Mouse (Mus musculus): ENCODE data around the gene Gfpt2. TPM values are rescaled to one million over a fixed set of nuclear protein-coding genes. Genes with fewer than 3 reads are reported as not detected.

Gfpt2 gene
- polyA plus RNA-seq, 1 experiment from 2014 or later, result 13.2 TPM

- WGBS, result 34% methylated on average over 11 of the region's 11 CpGs
- Histone ChIP-seq H3K9ac (replicated peaks; ENCODE audit: low read length) (peak overlapping the region; percentile 68), H3K4me3 (ENCODE audit: low read length) (peak overlapping the region; percentile 91), H3K27me3 (ENCODE audit: insufficient read depth, low read length) (no peaks in the 10 kb centered on the region), H3K27ac (ENCODE audit: low read length) (peak overlapping the region; percentile 61; the same call in 1 of the 2 replicates), H3K4me1 (ENCODE audit: insufficient read depth, low read length) (peaks cover 15% of the 10 kb centered on the region), H3K36me3 (ENCODE audit: insufficient read depth, low read length) (peaks cover 4% of the 10 kb centered on the region; the same call in 1 of the 2 replicates), H3K9me3 (ENCODE audit: low read length) (no peaks in the 10 kb centered on the region), H3K4me2 (replicated peaks; ENCODE audit: low read depth, low read length) (peak overlapping the region; percentile 87)
- peak; percentile 3; the same call in 1 of the 2 replicates for ATAC-seq (ENCODE audit: low FRiP score, low TSS enrichment)
Observed at GRCm38 (mm10) chr11:49845958-49846357, 52.0 kb downstream of the Gfpt2 start.

- Histone ChIP-seq H3K27me3 (ENCODE audit: insufficient read depth, low read length) (no peaks in the 10 kb centered on the region), H3K9ac (replicated peaks; ENCODE audit: low read length) (peak within 1 kb of the TSS; percentile 90), H3K27ac (ENCODE audit: low read length) (peak within 1 kb of the TSS; percentile 81), H3K4me1 (ENCODE audit: insufficient read depth, low read length) (peaks cover 15% of the 10 kb centered on the region), H3K4me3 (ENCODE audit: low read length) (peak within 1 kb of the TSS; percentile 91), H3K36me3 (ENCODE audit: insufficient read depth, low read length) (peaks cover 5% of the 10 kb centered on the region; the same call in 1 of the 2 replicates), H3K4me2 (replicated peaks; ENCODE audit: low read depth, low read length) (peak within 1 kb of the TSS; percentile 87), H3K9me3 (ENCODE audit: low read length) (no peaks in the 10 kb centered on the region)
- WGBS, result under 1% methylated on average over 63 of the region's 68 CpGs
- ATAC-seq (ENCODE audit: low FRiP score, low TSS enrichment), result peak; percentile 99
Observed at GRCm38 (mm10) chr11:49846401-49847070, 52.6 kb downstream of the Gfpt2 start, which contains the start of gene Mapk9. Mapk9 (plus strand) TSS chr11:49846751.

GRCm38 (mm10) chr11:49847071-49847810 lies 53.3 kb downstream of the Gfpt2 start:
- peaks cover 15% of the 10 kb centered on the region for H3K4me1 ChIP-seq (ENCODE audit: insufficient read depth, low read length)
- peak overlapping the region; percentile 90 for H3K9ac ChIP-seq (replicated peaks; ENCODE audit: low read length)
- H3K9me3 ChIP-seq (ENCODE audit: low read length), result no peaks in the 10 kb centered on the region
- H3K36me3 ChIP-seq (ENCODE audit: insufficient read depth, low read length), result peaks cover 5% of the 10 kb centered on the region; the same call in 1 of the 2 replicates
- peak overlapping the region; percentile 81 for H3K27ac ChIP-seq (ENCODE audit: low read length)
- ATAC-seq (ENCODE audit: low FRiP score, low TSS enrichment), result peak; percentile 0; the same call in 1 of the 2 replicates
- peak overlapping the region; percentile 87 for H3K4me2 ChIP-seq (replicated peaks; ENCODE audit: low read depth, low read length)
- H3K27me3 ChIP-seq (ENCODE audit: insufficient read depth, low read length), result no peaks in the 10 kb centered on the region
- 8% methylated on average over 29 of the region's 29 CpGs for WGBS
- H3K4me3 ChIP-seq (ENCODE audit: low read length), result peak overlapping the region; percentile 91

GRCm38 (mm10) chr11:49847811-49848078 lies 53.8 kb downstream of the Gfpt2 start:
- H3K4me1 ChIP-seq (ENCODE audit: insufficient read depth, low read length), result peaks cover 15% of the 10 kb centered on the region
- peaks cover 5% of the 10 kb centered on the region; the same call in 1 of the 2 replicates for H3K36me3 ChIP-seq (ENCODE audit: insufficient read depth, low read length)
- H3K9me3 ChIP-seq (ENCODE audit: low read length), result no peaks in the 10 kb centered on the region
- H3K4me3 ChIP-seq (ENCODE audit: low read length), result peak overlapping the region; percentile 91
- no peak overlapping the region for H3K27ac ChIP-seq (ENCODE audit: low read length)
- no peak for ATAC-seq (ENCODE audit: low FRiP score, low TSS enrichment)
- peak overlapping the region; percentile 90 for H3K9ac ChIP-seq (replicated peaks; ENCODE audit: low read length)
- H3K4me2 ChIP-seq (replicated peaks; ENCODE audit: low read depth, low read length), result peak overlapping the region; percentile 87
- no peaks in the 10 kb centered on the region for H3K27me3 ChIP-seq (ENCODE audit: insufficient read depth, low read length)
- WGBS, result 68% methylated on average over 2 of the region's 2 CpGs

DNA sequence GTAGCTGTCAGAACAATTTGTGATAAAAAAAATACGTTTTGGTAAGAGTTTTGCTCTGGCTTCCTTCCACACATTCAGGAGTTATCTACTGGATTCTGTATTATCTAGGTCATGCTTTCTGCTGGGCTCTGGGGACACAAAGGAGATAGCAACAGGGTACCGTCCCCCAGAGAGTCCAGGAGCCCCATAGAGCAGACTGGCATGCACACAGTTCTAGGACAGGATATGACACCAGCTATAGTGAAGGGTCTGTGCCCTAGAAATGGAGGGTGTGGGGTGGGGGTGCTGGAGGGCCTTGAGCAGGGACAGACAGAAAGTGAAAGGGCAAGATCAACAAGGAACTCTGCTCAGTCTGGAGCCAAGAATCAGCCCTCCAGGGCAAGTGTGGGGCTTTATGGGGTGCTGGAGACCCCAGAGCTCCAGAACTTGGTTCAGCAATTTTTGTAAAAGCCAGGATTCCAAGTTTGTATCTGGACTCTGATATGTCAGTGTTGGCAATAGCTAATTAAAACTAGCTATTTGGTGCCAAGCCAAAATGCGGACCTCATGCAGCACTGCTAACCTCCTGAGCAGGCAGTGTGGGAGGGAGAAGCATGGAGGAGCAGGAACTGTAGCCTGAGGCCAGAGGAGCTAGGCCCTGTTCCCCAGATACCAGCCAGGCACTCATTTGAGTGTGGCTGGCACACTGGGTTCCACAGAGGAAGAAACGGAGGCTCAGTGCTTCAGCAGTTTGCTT lies 54.3 kb downstream of the Gfpt2 start:
- H3K9ac ChIP-seq (replicated peaks; ENCODE audit: low read length), result peak overlapping the region; percentile 42; the same call in 1 of the 2 replicates
- 64% methylated on average over 4 of the region's 4 CpGs for WGBS
- no peak overlapping the region for H3K4me3 ChIP-seq (ENCODE audit: low read length)
- peak overlapping the region; percentile 87; the same call in 1 of the 2 replicates for H3K4me2 ChIP-seq (replicated peaks; ENCODE audit: low read depth, low read length)
- peaks cover 5% of the 10 kb centered on the region; the same call in 1 of the 2 replicates for H3K36me3 ChIP-seq (ENCODE audit: insufficient read depth, low read length)
- H3K4me1 ChIP-seq (ENCODE audit: insufficient read depth, low read length), result peaks cover 15% of the 10 kb centered on the region
- H3K9me3 ChIP-seq (ENCODE audit: low read length), result no peaks in the 10 kb centered on the region
- no peak for ATAC-seq (ENCODE audit: low FRiP score, low TSS enrichment)
- no peak overlapping the region for H3K27ac ChIP-seq (ENCODE audit: low read length)
- no peaks in the 10 kb centered on the region for H3K27me3 ChIP-seq (ENCODE audit: insufficient read depth, low read length)

GRCm38 (mm10) chr11:49850331-49850730 lies 56.4 kb downstream of the Gfpt2 start:
- Histone ChIP-seq H3K36me3 (ENCODE audit: insufficient read depth, low read length) (peaks cover 15% of the 10 kb centered on the region; the same call in 1 of the 2 replicates), H3K27me3 (ENCODE audit: insufficient read depth, low read length) (no peaks in the 10 kb centered on the region), H3K4me2 (replicated peaks; ENCODE audit: low read depth, low read length) (no peak overlapping the region), H3K4me1 (ENCODE audit: insufficient read depth, low read length) (peaks cover 15% of the 10 kb centered on the region), H3K9me3 (ENCODE audit: low read length) (no peaks in the 10 kb centered on the region), H3K27ac (ENCODE audit: low read length) (no peak overlapping the region), H3K9ac (replicated peaks; ENCODE audit: low read length) (no peak overlapping the region), H3K4me3 (ENCODE audit: low read length) (no peak overlapping the region)
- 93% methylated on average over 7 of the region's 7 CpGs for WGBS
- no peak for ATAC-seq (ENCODE audit: low FRiP score, low TSS enrichment)

GRCm38 (mm10) chr11:49855144-49855543 lies 61.2 kb downstream of the Gfpt2 start:
- H3K36me3 ChIP-seq (ENCODE audit: insufficient read depth, low read length), result peaks cover 16% of the 10 kb centered on the region; the same call in 1 of the 2 replicates
- no peak for ATAC-seq (ENCODE audit: low FRiP score, low TSS enrichment)
- no peak overlapping the region for H3K27ac ChIP-seq (ENCODE audit: low read length)
- no peak overlapping the region for H3K4me3 ChIP-seq (ENCODE audit: low read length)
- H3K9me3 ChIP-seq (ENCODE audit: low read length), result no peaks in the 10 kb centered on the region
- WGBS, result 82% methylated on average over 5 of the region's 5 CpGs
- H3K4me2 ChIP-seq (replicated peaks; ENCODE audit: low read depth, low read length), result no peak overlapping the region
- H3K27me3 ChIP-seq (ENCODE audit: insufficient read depth, low read length), result no peaks in the 10 kb centered on the region
- H3K9ac ChIP-seq (replicated peaks; ENCODE audit: low read length), result no peak overlapping the region
- H3K4me1 ChIP-seq (ENCODE audit: insufficient read depth, low read length), result no peaks in the 10 kb centered on the region

DNA sequence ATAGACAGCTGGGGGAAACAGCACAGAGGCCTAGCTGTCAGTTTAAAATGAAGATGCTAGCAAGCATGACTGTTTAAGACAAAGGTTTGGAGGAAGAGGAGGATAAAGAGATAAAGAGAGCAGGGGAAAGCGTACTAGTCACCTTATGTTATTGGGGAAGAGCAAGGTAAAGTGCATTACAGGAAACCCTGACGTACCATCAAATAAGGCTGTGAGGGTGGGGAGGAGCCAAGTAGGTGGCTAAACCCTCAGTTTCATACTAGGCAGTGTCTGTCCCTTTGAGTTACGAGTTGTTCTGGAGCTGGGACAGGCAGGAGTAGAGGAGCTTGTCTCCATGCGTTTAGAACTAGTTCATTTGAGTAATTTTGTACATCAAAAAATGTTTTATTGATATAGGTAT lies 67.2 kb downstream of the Gfpt2 start:
- H3K4me1 ChIP-seq (ENCODE audit: insufficient read depth, low read length), result no peaks in the 10 kb centered on the region
- 0 out of 2 replicates have a peak, but pooled peaks cover 3% of the 10 kb centered on the region for H3K36me3 ChIP-seq (ENCODE audit: insufficient read depth, low read length)
- H3K27ac ChIP-seq (ENCODE audit: low read length), result no peak overlapping the region
- no peak for ATAC-seq (ENCODE audit: low FRiP score, low TSS enrichment)
- no peak overlapping the region for H3K9ac ChIP-seq (replicated peaks; ENCODE audit: low read length)
- no peak overlapping the region for H3K4me2 ChIP-seq (replicated peaks; ENCODE audit: low read depth, low read length)
- no peaks in the 10 kb centered on the region for H3K9me3 ChIP-seq (ENCODE audit: low read length)
- H3K27me3 ChIP-seq (ENCODE audit: insufficient read depth, low read length), result no peaks in the 10 kb centered on the region
- H3K4me3 ChIP-seq (ENCODE audit: low read length), result no peak overlapping the region
- 84% methylated on average over 4 of the region's 4 CpGs for WGBS

DNA sequence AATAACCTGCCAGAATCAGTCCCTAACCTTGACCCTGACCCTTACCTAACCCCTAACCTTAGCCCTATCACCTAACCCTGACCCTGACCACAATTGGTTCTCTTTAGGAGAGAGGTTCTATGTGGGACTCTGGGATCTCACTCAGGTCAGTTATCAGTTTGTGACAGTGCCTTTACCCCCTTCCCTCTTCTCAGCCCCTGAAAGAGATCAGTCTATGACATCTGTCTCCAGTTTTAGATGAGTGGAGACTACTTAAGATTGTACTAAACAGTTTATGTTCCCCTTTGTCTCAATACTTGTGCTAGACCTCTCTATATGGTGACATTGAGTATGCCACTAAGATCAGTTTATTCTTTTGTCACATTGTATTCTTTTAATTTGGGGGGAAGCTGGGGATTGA lies 69.9 kb downstream of the Gfpt2 start:
- no peak overlapping the region for H3K9ac ChIP-seq (replicated peaks; ENCODE audit: low read length)
- no peaks in the 10 kb centered on the region for H3K4me1 ChIP-seq (ENCODE audit: insufficient read depth, low read length)
- H3K4me2 ChIP-seq (replicated peaks; ENCODE audit: low read depth, low read length), result no peak overlapping the region
- H3K27ac ChIP-seq (ENCODE audit: low read length), result no peak overlapping the region
- no peaks in the 10 kb centered on the region for H3K27me3 ChIP-seq (ENCODE audit: insufficient read depth, low read length)
- H3K9me3 ChIP-seq (ENCODE audit: low read length), result no peaks in the 10 kb centered on the region
- H3K4me3 ChIP-seq (ENCODE audit: low read length), result no peak overlapping the region
- ATAC-seq (ENCODE audit: low FRiP score, low TSS enrichment), result no peak
- H3K36me3 ChIP-seq (ENCODE audit: insufficient read depth, low read length), result peaks cover 9% of the 10 kb centered on the region; the same call in 1 of the 2 replicates

Data from kidney, embryonic 16.5 days (tissue).